Mouse (Mus musculus) G1E (cell line): ENCODE results near the gene Gpr108.

Experiments
- CTCF ChIP-seq: IDR thresholded peaks from 2 replicates; pipeline ENCODE4 v1.5.1; 2012; ENCODE audit warnings: low read depth, low read length, inconsistent platforms, mixed read lengths
- GATA1 ChIP-seq: IDR thresholded peaks from 2 replicates; pipeline ENCODE4 v1.6.1; 2012; ENCODE audit warnings: borderline replicate concordance, low read length, inconsistent platforms, mixed read lengths
- GATA2 ChIP-seq: IDR thresholded peaks from 2 replicates; pipeline ENCODE4 v1.6.1; 2012; ENCODE audit warnings: low read depth, low read length, inconsistent platforms, borderline replicate concordance
- POLR2AphosphoS5 ChIP-seq: IDR thresholded peaks from 2 replicates; pipeline ENCODE4 v1.6.1; 2012; ENCODE audit warnings: low read depth, low read length, inconsistent platforms; ENCODE audit not compliant: insufficient replicate concordance
- TAL1 ChIP-seq: conservative IDR thresholded peaks from 2 replicates; pipeline ENCODE4 v1.6.1; 2012; ENCODE audit warnings: low read depth, low read length, inconsistent platforms, mixed read lengths

DNA sequence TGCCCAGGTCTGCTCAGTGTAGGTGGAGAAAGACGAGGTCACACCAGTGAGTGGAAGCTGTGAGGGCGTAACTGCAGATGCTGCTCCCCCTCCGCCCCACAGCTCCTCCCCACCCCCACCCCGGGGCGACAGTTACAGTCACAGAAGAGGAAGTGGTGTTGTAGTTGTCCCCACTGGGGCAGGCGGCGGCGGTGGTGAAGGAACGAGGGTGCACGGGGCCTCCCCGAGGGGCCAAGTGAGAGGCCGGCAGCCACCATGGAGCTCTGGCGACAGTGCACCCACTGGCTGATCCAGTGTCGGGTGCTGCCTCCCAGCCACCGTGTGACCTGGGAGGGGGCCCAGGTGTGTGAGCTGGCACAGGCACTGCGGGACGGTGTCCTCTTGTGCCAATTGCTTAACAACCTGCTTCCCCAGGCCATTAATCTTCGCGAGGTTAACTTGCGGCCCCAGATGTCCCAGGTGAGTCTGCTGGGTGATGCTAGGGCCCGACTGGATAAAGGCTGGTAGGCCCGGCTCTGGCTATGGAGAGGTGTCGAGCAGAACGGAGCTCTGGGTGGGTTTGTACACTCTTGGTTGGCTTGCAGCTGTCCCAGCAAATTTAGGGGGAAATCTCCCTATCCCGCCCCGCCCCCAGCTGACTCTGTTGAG, 30.8 kb upstream of the Gpr108 start, which contains the start of gene Vav1:
- TF ChIP-seq CTCF, result no peak
- no peak for TF ChIP-seq GATA1
- no peak for TF ChIP-seq POLR2AphosphoS5
- TF ChIP-seq TAL1, result no peak
- no peak for TF ChIP-seq GATA2
